Mouse (Mus musculus) cerebellum, adult (tissue): ENCODE measurements around the gene Trp53.
A peak's percentile ranks its signal among the peaks of the same experiment; 100 is the strongest.
"Not testable (repeated sequence)": the region's sequence is repeated elsewhere in the genome, so short reads cannot be mapped to it uniquely, and the experiment has no call there.

ENCODE experiments used
- ATAC-seq: cut with Nextera tagmentation; 2 replicates; pipeline ENCODE4 v1.9.2; 2017; ENCODE audit warnings: mild to moderate bottlenecking, moderate library complexity, mixed read lengths; ENCODE audit not compliant: insufficient number of reproducible peaks, low FRiP score, low TSS enrichment

The Trp53 gene

GRCm38 (mm10) chr11:69620394-69621081 lies 40.4 kb downstream of the Trp53 start:
- ATAC-seq, result no peak

- ATAC-seq, result peak; percentile 66; the same call in 1 of the 2 replicates
These were observed 41.6 kb downstream of the Trp53 start, which contains the start of gene Sat2 for GRCm38 (mm10) chr11:69621571-69622268. TSS of gene Sat2 (plus strand) at chr11:69622024.

- no peak for ATAC-seq
These were observed 42.2 kb downstream of the Trp53 start for GRCm38 (mm10) chr11:69622406-69622805.

GRCm38 (mm10) chr11:69623006-69623405 lies 42.8 kb downstream of the Trp53 start:
- no peak for ATAC-seq

GRCm38 (mm10) chr11:69624339-69624738 lies 44.2 kb downstream of the Trp53 start:
- ATAC-seq, result not testable (repeated sequence)

GRCm38 (mm10) chr11:69628286-69628685 lies 48.1 kb downstream of the Trp53 start:
- ATAC-seq, result no peak

- ATAC-seq, result no peak
These were observed 49.6 kb downstream of the Trp53 start for GRCm38 (mm10) chr11:69629802-69630201.

- ATAC-seq, result peak; percentile 97
These were observed 52.3 kb downstream of the Trp53 start, which contains the start of gene Fxr2 for GRCm38 (mm10) chr11:69632284-69633089. TSS of gene Fxr2 (plus strand) at chr11:69632990.

- no peak for ATAC-seq
These were observed 53.1 kb downstream of the Trp53 start for GRCm38 (mm10) chr11:69633128-69633866.

GRCm38 (mm10) chr11:69635471-69635870 lies 55.3 kb downstream of the Trp53 start:
- no peak for ATAC-seq
